Mouse (Mus musculus) layer of hippocampus, postnatal 25 days (tissue): ENCODE results near the gene Naaa. TPM values are rescaled to one million over a fixed set of nuclear protein-coding genes. Genes with fewer than 3 reads are reported as not detected.

Experiments used
- DNase-seq, 2 experiments: peaks; one replicate each; pipeline ENCODE4 v3.0.0; 2022; ENCODE audit warnings: mixed read lengths in 2 of 2, low spot score in 1 of 2; ENCODE audit errors: extremely low spot score in 1 of 2
- total RNA-seq, 2 experiments: library from RNA; stranded (reverse); gene quantifications; 2 replicates each; pipeline ENCODE4 v1.2.3; 2021

Gene Naaa
- total RNA-seq, 2 experiments from 2014 or later: 46.4 to 48.1 TPM

GRCm38 (mm10) chr5:92218915-92219793 is 58.8 kb downstream of the Naaa start:
- DNase-seq: no peak

- DNase-seq: no peak
Measured at GRCm38 (mm10) chr5:92215308-92215707, 62.7 kb downstream of the Naaa start, which contains the start of gene U90926. Gene U90926, minus strand, starts transcription at chr5:92215408.

- DNase-seq: no peak
Measured at GRCm38 (mm10) chr5:92212231-92212630, 65.7 kb downstream of the Naaa start.

- no peak for DNase-seq
Measured at GRCm38 (mm10) chr5:92210205-92210604, 67.8 kb downstream of the Naaa start.

Other genes starting within 250 kb of the Naaa start
- 10 to 100 TPM; 39.8 to 41.9 TPM for gene Cdkl2, start 234.3 kb downstream of the Naaa start, total RNA-seq
- 100 to 1,000 TPM; 214 to 234 TPM for gene G3bp2, start 194.5 kb downstream of the Naaa start, total RNA-seq
- 10 to 100 TPM; 81.8 to 83.5 TPM for gene Uso1, start 140.2 kb downstream of the Naaa start, total RNA-seq
- gene U90926, start 62.8 kb downstream of the Naaa start, total RNA-seq: not detected
- gene Ppef2, start 21.9 kb downstream of the Naaa start, total RNA-seq: under 1 TPM in 1 of 2 experiments, not detected in 1; 0.79 TPM
- 10 to 100 TPM; 20.1 to 25.5 TPM for gene Sdad1, start 32.3 kb upstream of the Naaa start, total RNA-seq
- not detected for gene Cxcl9, start 49.9 kb upstream of the Naaa start, total RNA-seq
- 1 to 10 TPM; 5.0 to 5.5 TPM for gene Art3, start 53.7 kb upstream of the Naaa start, total RNA-seq
- gene Cxcl10, start 70.7 kb upstream of the Naaa start, total RNA-seq: not detected
- gene Nup54, start 157.0 kb upstream of the Naaa start, total RNA-seq: 10 to 100 TPM; 30.0 to 38.5 TPM
- gene Scarb2, start 228.7 kb upstream of the Naaa start, total RNA-seq: 10 to 100 TPM; 91.2 to 92.7 TPM